Mouse (Mus musculus) common myeloid progenitor, adult 5-6 weeks (primary cell): ENCODE data around the gene Sh3bgrl2. TPM values are rescaled to one million over a fixed set of nuclear protein-coding genes. Genes with fewer than 3 reads are reported as not detected.
A peak's percentile ranks its signal among the peaks of the same experiment; 100 is the strongest.

Source experiments
- ATAC-seq: replicated peaks from 2 replicates; pipeline ENCODE4 v1.8.0; 2016; ENCODE audit warnings: low read depth, mild to moderate bottlenecking, moderate TSS enrichment, inconsistent platforms; ENCODE audit not compliant: poor library complexity, severe bottlenecking
- total RNA-seq: library from RNA; stranded (forward); fragments of 200-1000, 187-1606 nt; gene quantifications from 2 replicates; pipeline ENCODE4 v1.2.3, GENCODE M21; 2017

Sh3bgrl2 gene
- total RNA-seq, 1 experiment from 2014 or later, result 0.37 TPM

DNA sequence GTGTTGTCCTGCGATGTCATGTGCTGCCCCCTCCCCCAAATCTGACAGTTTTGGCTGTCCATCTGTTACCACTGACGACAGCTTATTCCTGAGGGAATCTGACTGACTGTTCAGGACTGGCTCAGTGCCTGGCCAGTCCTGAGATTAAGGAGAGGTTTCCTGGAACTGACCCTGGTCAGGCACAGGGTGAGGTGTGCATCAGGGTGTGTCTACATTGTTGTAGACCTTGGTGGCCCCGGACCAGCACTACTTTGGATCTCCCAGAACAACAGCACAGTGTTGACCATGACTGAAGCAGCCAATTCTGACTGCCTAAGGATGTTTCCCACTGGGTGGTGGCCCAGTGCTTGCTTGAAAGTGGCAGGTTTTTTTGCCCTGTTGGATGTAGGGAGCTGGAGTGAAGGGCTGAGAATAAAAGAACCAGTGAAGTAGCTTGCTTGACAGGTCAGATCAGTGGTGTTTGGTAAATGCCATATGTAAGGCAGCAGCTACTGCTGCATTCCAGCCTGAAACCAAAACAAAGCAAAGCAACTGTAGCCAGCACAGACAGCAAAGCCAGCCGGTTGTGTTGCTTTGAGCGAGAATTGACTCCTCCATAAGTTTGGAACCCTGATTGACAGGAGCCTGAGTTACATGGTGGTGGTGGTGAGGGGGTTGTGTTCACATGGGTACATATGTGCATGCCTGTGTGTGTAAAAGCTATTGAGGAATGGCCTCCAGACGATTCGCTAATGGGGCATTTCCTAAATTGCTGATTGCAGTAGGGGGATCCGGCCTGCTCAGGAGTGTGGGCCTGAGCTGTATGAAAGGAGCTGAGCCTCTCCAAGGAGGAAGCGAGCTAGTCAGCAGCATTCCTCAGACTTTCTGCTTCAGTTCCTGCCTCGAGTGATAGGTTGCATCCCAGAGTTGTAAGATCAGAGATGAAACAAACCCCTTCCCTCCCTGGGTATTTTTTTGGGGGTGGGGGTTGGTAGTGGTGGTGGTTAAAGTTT, 8.9 kb downstream of the Sh3bgrl2 start:
- no peak for ATAC-seq

DNA sequence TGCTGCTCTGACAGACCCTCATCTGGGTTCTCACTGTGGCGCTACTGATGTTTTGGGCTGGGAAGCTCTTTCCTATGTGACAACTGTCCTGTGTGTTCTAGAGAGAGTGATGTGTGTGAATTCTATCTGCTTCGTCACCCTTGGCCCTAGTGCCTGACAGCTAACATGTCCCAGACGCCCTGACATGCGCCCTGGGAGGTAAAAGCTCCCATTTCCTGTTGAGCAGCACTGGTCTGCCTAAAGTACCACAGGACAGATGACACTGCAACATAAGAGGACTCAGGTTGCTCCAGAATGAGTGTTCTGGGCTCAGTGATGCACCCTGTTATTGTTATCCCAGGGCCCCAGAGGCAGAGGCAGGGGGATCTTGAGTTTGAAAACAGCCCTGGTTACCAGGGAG, 12.5 kb downstream of the Sh3bgrl2 start:
- ATAC-seq, result no peak

DNA sequence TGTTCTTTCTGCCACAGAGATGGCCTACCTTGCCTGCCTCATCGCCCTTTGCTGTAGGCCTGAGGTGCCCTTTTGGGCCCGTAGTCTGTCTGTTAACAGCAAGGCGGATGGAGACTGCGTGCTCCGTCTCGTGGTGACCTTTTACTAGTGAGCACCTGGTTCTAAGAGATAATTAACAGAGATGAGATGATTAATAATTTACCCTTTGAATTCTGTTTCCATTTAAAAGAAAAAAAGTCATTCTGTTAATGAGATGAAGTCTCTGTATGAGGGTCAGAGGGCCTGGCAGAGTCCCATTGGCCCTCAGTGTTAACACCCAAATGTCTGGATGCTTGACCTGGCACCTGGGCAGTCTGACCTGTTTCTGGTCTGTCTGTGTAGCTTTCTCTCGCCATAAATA, 14.8 kb downstream of the Sh3bgrl2 start:
- no peak for ATAC-seq

DNA sequence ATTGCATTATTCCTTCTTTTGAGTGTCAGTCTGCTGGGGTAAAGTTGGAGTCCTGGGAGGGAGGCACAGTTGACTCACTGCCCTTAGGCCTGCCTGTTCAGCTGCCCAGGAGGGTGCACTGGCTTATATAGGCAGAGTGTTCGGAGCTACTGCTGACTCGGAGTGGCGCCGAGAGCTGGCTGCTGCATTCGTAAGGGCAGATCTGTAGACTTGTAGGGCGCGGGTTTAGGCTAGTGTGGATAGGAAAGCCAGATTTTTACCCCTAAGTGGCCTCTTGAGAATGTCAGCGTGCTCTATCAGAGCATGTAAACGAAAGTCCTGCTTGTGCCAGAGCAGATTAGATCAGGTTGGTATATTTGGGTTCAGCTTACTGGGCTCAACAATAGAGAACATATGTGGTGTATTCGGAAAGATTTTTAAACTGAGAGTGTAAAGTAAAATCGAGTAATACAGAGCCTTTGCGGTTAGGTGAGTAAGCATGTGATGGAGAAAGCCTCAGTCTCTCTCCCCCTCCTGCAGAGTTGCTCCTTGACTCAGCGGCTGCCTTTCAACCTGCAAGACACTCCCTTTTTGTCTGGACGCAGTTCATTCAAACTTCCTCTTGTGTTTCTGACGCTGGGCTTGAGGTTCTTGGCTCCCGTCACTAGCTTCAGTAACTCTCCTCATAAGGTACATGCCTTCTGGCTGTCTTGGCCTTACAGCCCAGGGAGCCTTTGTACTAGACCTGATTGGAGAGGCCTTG, 15.9 kb downstream of the Sh3bgrl2 start:
- ATAC-seq, result peak; percentile 83

DNA sequence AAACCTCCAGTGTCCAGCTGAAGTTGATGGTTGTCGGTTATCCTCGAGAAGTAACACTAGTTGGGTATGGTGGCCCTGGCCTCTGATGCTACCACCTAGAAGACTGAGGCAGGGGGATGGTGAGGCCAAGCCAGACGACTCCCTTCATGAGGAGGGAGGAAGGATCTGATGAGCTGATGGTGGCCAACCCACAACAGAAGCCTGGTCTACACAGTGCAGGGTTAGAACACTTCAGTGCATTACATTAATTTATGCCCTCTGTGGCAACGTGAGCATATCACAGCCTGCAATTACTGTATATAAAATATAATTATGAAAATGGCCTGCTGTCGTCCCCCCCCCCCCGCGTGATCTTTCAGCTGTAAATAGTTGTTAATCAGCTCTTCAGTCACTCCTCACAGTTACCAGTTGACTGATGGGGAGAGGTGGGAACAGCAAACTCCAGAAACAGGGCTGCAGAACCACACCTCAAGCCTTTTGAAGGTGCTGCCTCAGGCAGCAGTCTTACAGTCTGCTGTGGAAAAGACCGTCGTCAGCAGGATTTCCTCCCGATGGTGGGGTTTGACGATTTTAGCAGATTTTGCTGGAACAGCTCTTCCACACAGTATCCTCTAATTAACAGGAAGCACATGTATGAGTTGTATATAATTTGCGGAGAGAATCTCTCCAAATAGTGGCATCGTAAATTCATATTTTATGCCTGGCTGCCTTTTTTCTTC, 17.0 kb downstream of the Sh3bgrl2 start:
- no peak for ATAC-seq

DNA sequence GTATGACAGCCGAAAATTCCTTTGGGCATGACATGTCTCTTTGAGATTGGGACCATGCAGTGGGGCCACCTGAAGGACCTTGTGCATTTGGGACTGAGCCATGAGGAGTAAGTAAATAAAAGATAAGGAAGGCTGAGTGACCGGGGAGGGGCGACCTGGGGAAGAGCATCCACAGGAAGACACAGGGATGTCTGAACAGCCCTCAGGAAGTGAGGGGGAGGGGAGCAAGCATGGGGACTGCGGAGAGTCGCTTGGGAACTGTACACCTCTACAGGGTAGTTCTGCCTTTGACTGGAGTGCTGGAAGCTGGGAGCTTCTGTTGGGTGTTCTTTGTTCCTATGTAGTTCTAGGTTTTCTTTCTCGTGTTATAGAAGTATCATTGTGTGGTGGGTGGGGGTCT, 18.0 kb downstream of the Sh3bgrl2 start:
- no peak for ATAC-seq

DNA sequence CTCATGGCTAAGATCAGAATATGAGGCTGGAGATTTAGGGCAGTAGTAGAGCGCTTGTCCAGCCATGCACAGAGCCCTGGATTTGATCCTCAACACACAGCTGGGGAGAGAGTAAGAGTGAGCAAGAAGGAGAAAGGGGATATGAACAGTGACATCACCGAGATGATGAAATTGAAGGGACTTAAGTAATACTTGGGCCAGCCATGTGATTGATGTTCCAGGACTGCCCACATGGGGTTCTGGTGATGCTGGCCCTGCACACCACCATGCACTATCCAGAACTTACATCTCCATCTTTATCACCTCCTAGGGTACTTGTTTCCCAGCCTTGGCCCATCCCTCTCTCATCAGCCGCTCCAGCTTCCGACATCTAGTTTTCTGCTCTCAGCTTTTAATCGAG, 20.0 kb downstream of the Sh3bgrl2 start:
- ATAC-seq, result 0 out of 2 replicates have a peak, but pooled peaks have one; percentile 10

DNA sequence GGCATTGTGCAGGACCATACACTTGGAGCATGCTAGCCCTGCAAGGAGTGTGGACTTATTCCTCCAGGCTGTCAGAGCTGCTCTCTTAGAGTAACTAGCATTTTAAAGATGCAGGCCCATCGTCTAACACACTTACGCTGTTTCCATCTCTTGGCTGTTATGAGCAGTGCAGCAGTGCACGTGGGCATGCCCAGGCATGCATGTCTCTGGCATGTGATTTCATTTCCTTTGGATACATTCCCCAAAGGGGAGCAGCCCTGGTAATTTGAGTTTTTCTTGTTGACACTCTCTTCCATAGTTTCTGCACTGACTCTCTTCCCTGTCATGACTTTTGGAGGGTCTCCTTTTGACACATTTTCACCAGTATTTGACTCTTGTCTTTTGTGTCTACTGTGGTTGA, 20.8 kb downstream of the Sh3bgrl2 start:
- ATAC-seq, result no peak

DNA sequence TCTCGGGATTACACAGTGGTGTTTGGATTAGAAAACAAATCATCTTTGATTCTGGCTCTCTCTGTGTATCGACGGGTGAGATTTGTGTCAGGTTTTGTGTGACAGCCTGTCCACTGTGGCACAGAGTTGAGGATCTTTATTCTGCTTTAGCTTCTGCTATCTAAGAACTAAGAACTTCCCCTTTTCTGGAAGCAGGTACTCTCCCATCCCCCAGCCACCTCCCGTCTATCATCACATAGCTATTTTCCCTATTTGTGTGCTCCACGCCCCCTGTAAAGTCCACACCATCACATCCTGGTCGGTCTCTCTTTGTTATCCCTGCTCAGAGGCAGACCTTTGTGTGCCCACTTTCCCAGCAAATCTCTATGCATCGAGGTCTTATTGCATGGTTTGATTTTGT, 21.8 kb downstream of the Sh3bgrl2 start:
- peak; percentile 71 for ATAC-seq

DNA sequence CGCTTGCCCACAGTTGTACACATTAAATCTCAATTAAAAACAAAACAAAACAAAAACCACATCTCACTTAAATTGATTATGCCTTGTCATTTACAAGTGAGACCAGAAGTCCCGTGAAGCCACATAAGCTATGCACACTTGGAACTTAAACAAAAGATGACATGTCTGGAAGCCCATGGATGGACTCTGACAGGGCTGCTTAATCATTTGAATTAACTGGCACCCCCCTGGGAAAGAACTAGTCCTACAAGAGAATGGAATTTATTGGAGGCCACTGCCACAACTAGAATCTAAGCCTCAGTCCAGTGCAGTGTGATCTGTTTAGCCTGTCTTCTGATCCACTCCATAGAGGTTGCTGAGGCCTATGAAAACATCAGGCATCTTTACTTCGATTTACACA, 23.2 kb downstream of the Sh3bgrl2 start:
- no peak for ATAC-seq

DNA sequence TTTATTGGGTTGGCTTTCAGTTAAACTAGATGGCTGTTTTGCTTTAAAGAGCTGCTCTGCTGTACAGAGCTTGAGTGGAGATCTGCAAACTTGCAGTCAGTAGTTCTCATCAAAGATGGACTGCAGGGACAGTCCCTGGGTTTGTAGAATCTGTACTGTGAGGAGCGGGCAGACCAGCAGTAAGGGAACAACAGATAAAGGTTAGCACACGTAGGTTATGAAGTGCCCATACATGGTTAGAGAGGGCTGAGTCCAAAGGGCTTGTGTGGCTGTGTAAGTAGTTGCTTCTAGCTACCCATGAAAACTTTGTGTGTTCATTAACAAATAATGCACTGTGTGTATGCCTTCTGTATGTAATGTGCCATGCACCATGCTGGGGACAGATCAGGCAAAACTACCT, 24.2 kb downstream of the Sh3bgrl2 start:
- ATAC-seq, result no peak

DNA sequence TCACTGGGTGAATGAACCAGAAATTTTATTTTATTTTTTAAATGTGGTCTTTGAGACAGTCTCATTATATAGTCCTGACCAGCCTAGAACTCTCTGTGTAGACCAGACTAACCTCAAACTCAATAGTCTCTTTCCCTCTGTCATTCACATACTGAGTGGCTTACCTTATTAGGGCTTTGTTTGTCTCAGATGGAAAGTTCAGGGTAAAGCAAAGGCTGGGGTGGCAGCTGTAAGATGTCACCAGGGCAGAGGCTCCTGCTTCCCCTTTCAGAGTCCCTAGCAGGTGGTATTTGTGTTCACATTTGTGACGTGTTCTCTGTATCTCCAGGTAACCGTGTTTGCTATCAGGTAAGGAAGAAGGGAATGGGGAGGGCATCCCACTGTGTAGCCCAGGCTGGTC, 24.7 kb downstream of the Sh3bgrl2 start:
- no peak for ATAC-seq

DNA sequence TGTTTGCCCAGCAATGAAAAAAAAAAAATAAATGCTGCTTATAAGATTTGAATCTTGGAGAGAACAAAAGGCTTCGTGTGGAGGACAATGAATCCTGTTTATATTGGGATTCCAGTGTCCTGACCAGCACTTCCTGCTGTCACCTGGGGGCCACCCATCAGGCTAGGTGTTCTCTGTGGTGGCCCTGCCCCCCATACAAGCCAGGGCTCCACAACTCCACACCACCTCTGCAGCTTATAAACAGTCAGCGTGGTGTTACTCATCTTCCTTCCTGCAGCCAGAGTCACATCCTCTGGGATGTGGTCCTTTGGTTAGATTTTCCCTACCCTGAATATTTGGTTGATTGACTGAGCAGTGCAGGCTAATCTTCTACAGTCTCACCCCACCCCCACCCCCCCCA, 25.5 kb downstream of the Sh3bgrl2 start:
- no peak for ATAC-seq

DNA sequence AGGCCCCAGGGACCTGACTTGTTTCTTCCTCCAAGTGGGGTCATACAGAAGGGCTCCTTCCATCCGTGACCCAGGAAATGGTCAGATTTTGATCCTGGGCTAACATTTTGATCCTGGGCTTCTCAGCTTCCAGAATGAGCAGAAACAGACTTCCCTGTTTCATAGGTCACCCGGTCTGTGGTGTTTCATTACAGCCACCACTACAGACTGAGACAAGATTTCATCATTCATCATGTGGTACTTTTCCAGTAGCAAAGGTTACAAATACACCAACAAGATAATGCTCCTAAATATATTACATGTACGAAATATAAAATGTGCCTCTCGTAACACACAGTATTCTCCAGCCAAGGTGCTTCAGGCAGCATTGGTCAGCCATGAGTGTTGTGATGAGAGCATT, 27.3 kb downstream of the Sh3bgrl2 start:
- ATAC-seq, result no peak

DNA sequence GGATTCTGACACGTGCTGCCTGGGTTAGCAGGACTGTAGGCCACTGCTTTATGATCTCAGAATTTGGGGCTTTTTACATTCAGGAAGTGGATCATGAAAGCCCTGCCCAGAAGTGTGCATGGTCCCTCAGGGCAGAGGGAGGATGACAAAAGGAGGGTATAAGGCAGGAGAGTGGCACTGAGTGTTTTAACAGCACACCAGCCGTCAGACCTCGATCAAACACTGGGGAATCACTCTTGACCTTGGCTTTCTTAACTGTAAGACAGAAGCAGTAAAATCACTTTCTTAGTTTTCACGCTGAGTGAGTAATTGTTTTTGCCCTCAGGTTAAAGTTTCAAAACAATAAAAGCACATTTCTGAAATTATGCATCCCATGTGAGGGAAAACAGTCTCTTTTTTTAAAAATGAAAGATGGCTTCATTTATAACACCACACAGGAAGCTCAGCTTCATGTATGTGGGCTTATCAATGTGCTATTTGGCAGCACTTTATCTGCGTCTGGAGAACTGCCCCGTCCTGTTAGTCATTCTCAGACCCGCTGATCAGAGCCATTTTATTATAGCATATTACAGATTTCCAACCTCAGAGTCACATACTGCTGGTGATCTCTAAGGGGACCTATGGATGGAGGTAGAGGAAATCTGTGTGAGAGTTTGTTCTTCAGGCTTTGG, 28.0 kb downstream of the Sh3bgrl2 start:
- ATAC-seq, result no peak

DNA sequence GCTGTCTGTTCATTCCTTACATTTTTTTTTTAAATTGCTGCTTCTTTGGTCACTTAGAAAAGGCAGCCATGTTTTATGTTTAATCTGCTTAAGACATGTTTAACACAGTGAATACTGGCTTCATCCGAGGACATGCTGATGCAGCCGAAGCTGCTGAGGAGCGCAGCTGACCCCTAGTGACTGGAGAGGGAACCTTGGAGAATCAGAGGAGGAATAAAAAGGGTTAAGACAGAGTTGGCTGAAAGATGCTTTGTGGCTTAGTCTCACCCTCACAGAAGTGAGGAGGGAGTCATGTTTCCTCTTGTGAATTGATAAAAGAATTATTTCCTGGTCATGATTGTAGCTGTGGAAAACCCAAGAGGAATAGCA, 28.5 kb downstream of the Sh3bgrl2 start:
- peak; percentile 81 for ATAC-seq

DNA sequence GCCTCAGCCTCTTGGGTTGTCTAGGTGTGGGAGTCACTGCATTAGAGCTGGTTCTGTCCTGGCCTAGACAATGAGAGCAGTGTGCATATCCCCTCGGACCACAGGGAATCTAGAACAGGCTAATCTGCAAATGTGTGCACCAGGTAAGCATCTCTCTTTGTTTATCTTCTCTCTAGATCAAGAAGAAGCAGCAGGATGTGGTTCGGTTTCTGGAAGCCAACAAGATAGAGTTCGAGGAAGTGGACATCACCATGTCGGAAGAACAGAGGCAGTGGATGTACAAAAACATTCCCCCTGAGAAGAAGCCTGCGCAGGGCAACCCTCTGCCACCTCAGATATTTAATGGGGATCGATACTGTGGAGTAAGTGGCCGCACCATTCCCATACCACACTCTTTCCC, 29.1 kb downstream of the Sh3bgrl2 start:
- no peak for ATAC-seq

DNA sequence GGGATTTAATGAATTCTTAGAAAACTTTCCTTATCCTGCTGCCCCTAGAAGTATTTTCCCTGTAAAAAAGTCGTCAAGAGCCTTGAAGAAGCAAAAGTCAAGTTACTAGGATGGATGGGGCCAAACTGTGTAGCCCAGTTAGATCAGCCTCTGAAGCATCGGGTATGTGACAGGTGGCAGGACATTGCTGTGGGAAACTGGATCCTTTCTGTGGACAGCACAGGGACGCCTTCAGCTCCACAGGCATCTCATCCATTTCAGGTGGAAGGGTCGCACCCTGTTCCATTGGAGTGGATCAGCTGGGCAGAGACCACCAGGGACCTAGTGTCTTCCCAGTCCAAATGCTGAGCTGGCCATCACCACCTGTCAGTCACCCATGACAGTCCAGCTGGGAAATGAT, 30.9 kb downstream of the Sh3bgrl2 start:
- no peak for ATAC-seq

DNA sequence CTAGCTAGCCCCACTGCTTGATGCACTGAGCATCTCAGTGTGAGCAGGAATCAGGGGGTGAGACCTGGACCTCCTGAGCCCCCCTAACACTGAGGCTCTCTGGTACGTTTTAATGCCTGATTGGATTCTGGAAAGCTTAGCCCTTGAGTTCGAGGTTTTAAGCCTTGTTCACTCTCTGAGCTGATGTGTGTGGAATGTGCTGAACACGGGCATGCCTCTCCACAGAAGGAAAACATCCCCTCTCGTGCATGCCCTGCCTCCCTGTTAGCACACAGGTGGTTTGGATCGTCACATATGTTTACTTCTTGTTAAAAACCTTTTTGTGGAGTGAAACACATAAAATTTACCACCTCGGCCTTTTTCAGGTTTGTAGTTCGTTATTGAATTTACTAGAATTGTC, 34.6 kb downstream of the Sh3bgrl2 start:
- ATAC-seq, result no peak
